Mouse (Mus musculus) regulatory T cell (primary cell): ENCODE results near the gene Scn1a.

Experiments used
- in situ Hi-C: fragments of 300-600 bp; cut with MboI, MseI; formaldehyde crosslinking; loops from one replicate; pipeline ENCODE4 v1.15.1; 2025; ENCODE audit warnings: high pct_unique_total_duplicates

The Scn1a gene

DNA sequence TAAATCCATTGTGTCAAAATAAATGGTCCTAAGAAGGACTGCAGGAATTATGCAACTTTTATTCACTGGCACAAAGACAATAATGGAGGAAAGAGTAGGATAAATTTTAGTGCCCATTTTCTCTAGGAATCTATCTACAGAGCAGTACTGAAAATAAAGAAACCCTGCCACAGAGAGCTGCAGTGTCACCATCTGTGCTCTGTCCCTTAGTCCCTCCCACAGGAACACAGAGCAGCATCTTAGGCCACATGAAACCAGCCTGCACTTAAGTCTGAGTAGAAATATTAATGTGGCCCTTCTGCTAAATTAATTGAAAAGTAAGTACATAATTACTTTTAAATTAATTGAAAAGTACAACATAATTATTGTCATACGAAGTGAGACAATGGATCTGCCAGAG, 196.6 kb downstream of the Scn1a start:
- in situ Hi-C loops: no loop called here

GRCm38 (mm10) chr2:66240334-66240733, 200.3 kb downstream of the Scn1a start:
- in situ Hi-C loops: no loop called here

DNA sequence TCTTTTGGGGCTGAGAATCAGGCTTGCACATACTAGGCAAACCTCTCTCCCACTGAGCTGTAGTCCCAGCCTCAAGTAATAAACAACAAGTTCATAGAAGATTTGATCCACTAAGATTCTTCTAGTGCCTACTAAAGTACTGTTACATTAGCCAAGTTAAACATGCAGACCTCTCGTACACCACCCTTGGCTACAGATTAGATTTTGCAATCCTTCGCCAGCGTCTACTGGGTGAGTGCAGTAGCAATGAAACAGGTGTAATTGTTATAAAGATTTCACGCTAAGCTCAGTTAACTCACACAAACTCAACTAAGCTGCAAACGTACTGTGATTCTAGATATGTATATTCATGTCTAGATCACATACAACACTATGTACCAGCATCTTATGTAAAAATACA, 201.8 kb downstream of the Scn1a start:
- in situ Hi-C loops: no loop called here

GRCm38 (mm10) chr2:66220954-66221353, 219.7 kb downstream of the Scn1a start:
- in situ Hi-C loops: no loop called here
